Mouse (Mus musculus) hindbrain, embryonic 11.5 days (tissue): ENCODE results near the gene Timmdc1. TPM values are rescaled to one million over a fixed set of nuclear protein-coding genes. Genes with fewer than 3 reads are reported as not detected.
A peak's percentile ranks its signal among the peaks of the same experiment; 100 is the strongest.

Source experiments
- ATAC-seq: fragments of 200-750 bp; cut with Nextera tagmentation; 2 replicates; pipeline ENCODE4 v1.8.0; 2017; ENCODE audit warnings: mild to moderate bottlenecking, moderate TSS enrichment, moderate library complexity; ENCODE audit not compliant: low FRiP score
- DNase-seq: peaks from one replicate; pipeline ENCODE4 v3.0.0-alpha.2; 2015; ENCODE audit warnings: low spot score
- H3K27ac ChIP-seq: fragments of 300-500 bp; sonication (generic); 2 replicates; pipeline ENCODE4 v1.5.1; 2014; ENCODE audit warnings: mild to moderate bottlenecking, low read depth, low read length
- H3K27me3 ChIP-seq: fragments of 300-500 bp; sonication (generic); 2 replicates; pipeline ENCODE4 v1.6.1; 2014; ENCODE audit warnings: mild to moderate bottlenecking, low read length, moderate library complexity, mixed read lengths; ENCODE audit not compliant: control insufficient read depth, insufficient read depth
- H3K36me3 ChIP-seq: fragments of 300-500 bp; sonication (generic); 2 replicates; pipeline ENCODE4 v1.6.1; 2014; ENCODE audit warnings: mild to moderate bottlenecking, low read length, moderate library complexity, mixed read lengths; ENCODE audit not compliant: control insufficient read depth, insufficient read depth
- H3K4me1 ChIP-seq: fragments of 300-500 bp; sonication (generic); replicated peaks from 2 replicates; pipeline ENCODE4 v1.6.1; 2014; ENCODE audit warnings: low read length, mixed read lengths; ENCODE audit not compliant: control insufficient read depth, insufficient read depth
- H3K4me2 ChIP-seq: fragments of 300-500 bp; sonication (generic); replicated peaks from 2 replicates; pipeline ENCODE4 v1.6.1; 2014; ENCODE audit warnings: mild to moderate bottlenecking, low read depth, low read length
- H3K4me3 ChIP-seq: fragments of 300-500 bp; sonication (generic); 2 replicates; pipeline ENCODE4 v1.5.1; 2014; ENCODE audit warnings: low read depth, low read length
- H3K9ac ChIP-seq: fragments of 300-500 bp; sonication (generic); 2 replicates; pipeline ENCODE4 v1.6.1; 2014; ENCODE audit warnings: low read depth, low read length
- H3K9me3 ChIP-seq: fragments of 300-500 bp; sonication (generic); 2 replicates; pipeline ENCODE4 v1.6.1; 2016; ENCODE audit warnings: low read length; ENCODE audit not compliant: control insufficient read depth
- WGBS: fragments of 180-500 bp; shearing (Covaris S2); extraction: QIAGEN DNeasy Blood & Tissue Kit; methylation state at CpG from one replicate; pipeline ENCODE4 v1.1.7; 2014; 5-methylcytosine and 5-hydroxymethylcytosine counted together
- polyA plus RNA-seq: library from polyadenylated mRNA; unstranded; fragments of >200 nt; fragmentation: Nextera tagmentation; extraction: Ambion mirVana; gene quantifications from 2 replicates; pipeline ENCODE4 v1.2.1, GENCODE M21; 2014

Timmdc1 gene
- polyA plus RNA-seq, 1 experiment from 2014 or later: 35.6 TPM

DNA sequence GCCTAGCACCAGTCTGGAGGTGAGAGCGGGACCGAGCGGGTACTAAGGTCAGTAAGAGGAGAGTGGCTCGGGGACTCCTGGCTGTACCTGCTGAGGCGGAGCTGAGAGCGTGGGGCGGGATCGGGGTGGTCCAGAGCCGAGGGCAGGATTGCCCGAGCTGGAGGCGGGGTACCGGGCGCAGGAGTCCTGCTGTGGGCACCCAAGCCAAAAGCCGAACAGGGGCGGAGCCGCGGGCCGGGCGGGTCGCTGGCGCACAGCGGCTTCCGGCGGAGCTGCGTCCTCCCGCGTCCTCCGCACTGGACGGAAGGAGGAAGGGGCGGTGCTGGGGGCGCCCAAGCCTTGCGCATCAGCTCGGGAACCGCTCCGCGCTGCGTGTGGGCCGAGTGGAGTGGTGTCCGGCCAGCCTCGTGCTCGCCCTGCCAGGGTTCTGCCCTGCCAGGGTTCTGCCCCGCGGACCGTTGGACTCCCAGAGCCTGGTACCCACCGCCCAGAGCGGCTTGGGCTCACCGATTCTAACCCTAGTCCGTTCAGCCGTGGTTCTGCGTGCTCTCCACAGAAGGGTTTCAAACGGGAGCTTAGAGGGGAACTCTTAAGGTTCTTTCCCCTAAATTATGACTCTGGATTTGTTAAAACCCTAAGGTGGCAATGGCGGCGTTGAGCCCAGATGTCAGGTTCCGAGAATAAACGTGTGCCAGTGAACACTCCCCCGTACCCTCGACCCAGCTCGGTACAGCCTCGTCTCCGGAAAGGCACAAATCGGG, 69.8 kb downstream of the Timmdc1 start, which contains the start of gene Adprh:
Gene Adprh, minus strand, starts transcription at position 262 of the 761 bp plus-strand sequence.
- Histone ChIP-seq H3K36me3 (no peaks in the 10 kb centered on the region), H3K4me3 (peak within 1 kb of the TSS; percentile 76), H3K4me2 (peak within 1 kb of the TSS; percentile 76), H3K9me3 (no peaks in the 10 kb centered on the region), H3K27ac (peak within 1 kb of the TSS; percentile 73), H3K9ac (peak within 1 kb of the TSS; percentile 95), H3K27me3 (no peaks in the 10 kb centered on the region), H3K4me1 (no peaks in the 10 kb centered on the region; the same call in 1 of the 2 replicates)
- WGBS: under 1% methylated on average over 56 of the region's 61 CpGs
- ATAC-seq (peak; percentile 98), DNase-seq (peak; percentile 87)

DNA sequence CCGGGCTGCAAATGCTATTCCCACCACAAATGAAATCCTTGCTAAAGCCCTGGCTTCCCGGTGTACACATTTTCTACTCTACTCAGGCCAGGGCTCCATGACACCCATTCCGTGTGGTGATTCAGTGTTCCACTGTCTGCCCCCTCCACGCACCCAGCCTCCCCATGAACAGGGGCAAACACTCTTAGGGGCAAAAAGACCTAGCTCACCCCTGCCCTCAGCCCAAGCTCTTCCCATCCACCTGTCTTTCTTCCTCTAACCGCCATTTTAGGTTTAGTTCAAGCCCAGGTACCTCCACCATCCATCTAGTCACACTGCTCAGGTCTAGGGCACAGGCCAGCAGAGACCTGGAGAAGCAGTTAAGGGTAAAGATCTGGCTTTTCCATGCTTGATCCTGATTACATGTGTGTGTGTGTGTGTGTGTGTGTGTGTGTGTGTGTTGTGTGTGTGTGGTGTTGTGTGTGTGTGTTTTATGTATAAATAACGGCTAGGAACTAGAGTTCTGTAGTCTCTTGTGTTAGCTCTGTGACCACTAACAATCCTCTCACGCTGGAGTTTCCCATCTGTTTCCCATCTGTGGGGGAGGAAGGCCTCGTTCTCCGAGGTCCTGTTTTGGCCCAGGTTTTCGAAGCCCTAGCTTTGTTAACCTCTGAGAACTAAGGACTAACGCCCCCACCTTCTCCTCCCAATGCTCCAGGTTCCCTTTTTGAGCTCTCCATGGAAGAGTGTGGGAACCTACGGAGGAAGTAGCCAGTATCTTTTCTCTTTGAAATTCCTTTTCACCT, 70.8 kb downstream of the Timmdc1 start:
- Histone ChIP-seq H3K27ac (peak overlapping the region; percentile 36; the same call in 1 of the 2 replicates), H3K36me3 (0 out of 2 replicates have a peak, but pooled peaks cover 6% of the 10 kb centered on the region), H3K4me2 (peak overlapping the region; percentile 76), H3K9me3 (no peaks in the 10 kb centered on the region), H3K27me3 (no peaks in the 10 kb centered on the region), H3K9ac (peak overlapping the region; percentile 95), H3K4me3 (peak overlapping the region; percentile 76), H3K4me1 (no peaks in the 10 kb centered on the region; the same call in 1 of the 2 replicates)
- no peak; the same call in 1 of the 2 replicates for ATAC-seq
- 50% methylated on average over 12 of the region's 12 CpGs for WGBS
- DNase-seq: no peak

DNA sequence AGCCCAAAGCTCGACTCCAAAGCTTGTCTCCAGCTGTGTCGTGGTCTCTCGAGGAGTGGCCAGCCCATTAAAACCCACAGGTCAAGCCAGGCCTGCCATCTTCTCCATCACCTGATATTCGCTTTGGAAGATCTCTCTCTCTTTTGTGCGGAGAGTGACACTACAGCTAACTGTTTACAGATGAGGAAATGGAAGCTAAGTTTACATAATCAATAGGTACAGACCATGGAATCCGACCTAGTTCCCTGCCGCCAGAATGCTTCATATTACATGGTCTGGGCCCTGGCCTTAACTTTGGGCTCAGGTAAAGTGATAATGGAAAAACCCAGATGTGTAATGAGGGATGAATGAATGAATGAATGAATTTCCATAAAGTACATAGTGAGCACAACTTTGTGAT, 71.8 kb downstream of the Timmdc1 start:
- WGBS: 91% methylated on average over 7 of the region's 7 CpGs
- no peak for DNase-seq
- Histone ChIP-seq H3K9me3 (no peaks in the 10 kb centered on the region), H3K4me1 (no peaks in the 10 kb centered on the region; the same call in 1 of the 2 replicates), H3K27me3 (no peaks in the 10 kb centered on the region), H3K36me3 (peaks cover 8% of the 10 kb centered on the region; the same call in 1 of the 2 replicates), H3K4me3 (no peak overlapping the region), H3K27ac (no peak overlapping the region), H3K9ac (no peak overlapping the region), H3K4me2 (no peak overlapping the region)
- ATAC-seq: no peak

DNA sequence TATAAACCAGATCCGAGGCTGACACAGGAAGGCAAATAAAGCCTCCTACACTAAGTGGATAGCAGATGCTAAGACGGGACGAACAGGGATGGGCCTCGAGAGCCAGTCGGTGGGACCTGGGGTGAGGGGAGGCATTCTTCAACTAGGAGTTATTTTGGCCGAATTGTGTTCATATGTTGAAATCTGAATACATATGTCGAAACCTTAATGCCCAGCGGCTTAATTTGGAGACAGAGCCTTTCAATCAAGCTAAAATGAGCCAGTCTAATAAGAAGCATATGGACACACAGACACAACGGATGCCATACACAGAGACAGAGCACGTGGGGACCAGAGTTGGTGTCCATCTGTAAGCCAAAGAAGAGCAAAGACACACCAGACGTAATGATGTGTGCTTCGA, 74.0 kb downstream of the Timmdc1 start:
- DNase-seq: no peak

More for the DNA sequence above, 74.0 kb downstream of the Timmdc1 start:
- no peak overlapping the region for H3K27ac ChIP-seq
- no peaks in the 10 kb centered on the region for H3K9me3 ChIP-seq
- no peak for ATAC-seq
- no peak overlapping the region for H3K4me3 ChIP-seq
- WGBS: 91% methylated on average over 12 of the region's 12 CpGs
- no peak overlapping the region for H3K4me2 ChIP-seq
- no peaks in the 10 kb centered on the region; the same call in 1 of the 2 replicates for H3K4me1 ChIP-seq
- H3K27me3 ChIP-seq: no peaks in the 10 kb centered on the region
- H3K36me3 ChIP-seq: peaks cover 13% of the 10 kb centered on the region; the same call in 1 of the 2 replicates
- H3K9ac ChIP-seq: no peak overlapping the region

Other genes with a start within 250 kb of the Timmdc1 start
- gene Nr1i2, start 227.8 kb downstream of the Timmdc1 start, polyA plus RNA-seq: 0.06 TPM in 1 of 2 replicates, not detected in the other
- 1.3 and 1.5 TPM in 2 replicates for gene Maats1, start 180.5 kb downstream of the Timmdc1 start, polyA plus RNA-seq
- gene Cox17, start 175.7 kb downstream of the Timmdc1 start, polyA plus RNA-seq: 121 and 122 TPM in 2 replicates
- not detected in 2 replicates for gene Gm21987, start 175.6 kb downstream of the Timmdc1 start, polyA plus RNA-seq
- gene Popdc2, start 160.5 kb downstream of the Timmdc1 start, polyA plus RNA-seq: 0.89 and 1.0 TPM in 2 replicates
- gene Pla1a, start 89.5 kb downstream of the Timmdc1 start, polyA plus RNA-seq: 0.14 and 0.28 TPM in 2 replicates
- gene Adprh, start 70.0 kb downstream of the Timmdc1 start, polyA plus RNA-seq: 116 and 125 TPM in 2 replicates
- gene Cd80, start 67.1 kb downstream of the Timmdc1 start, polyA plus RNA-seq: 0.33 and 0.73 TPM in 2 replicates
- 69.8 and 77.3 TPM in 2 replicates for gene Poglut1, start 27.6 kb upstream of the Timmdc1 start, polyA plus RNA-seq
- gene Tmem39a, start 36.0 kb upstream of the Timmdc1 start, polyA plus RNA-seq: 74.8 and 91.1 TPM in 2 replicates
- 7.3 and 9.0 TPM in 2 replicates for gene Arhgap31, start 190.6 kb upstream of the Timmdc1 start, polyA plus RNA-seq
- gene B4galt4, start 219.6 kb upstream of the Timmdc1 start, polyA plus RNA-seq: 26.4 and 31.1 TPM in 2 replicates